Mouse (Mus musculus): ENCODE data around the gene Rcor1. TPM values are rescaled to one million over a fixed set of nuclear protein-coding genes. Genes with fewer than 3 reads are reported as not detected.

The Rcor1 gene
- polyA plus RNA-seq, 1 experiment from 2014 or later = 8.0 TPM

GRCm38 (mm10) chr12:111143509-111144063, 104.4 kb downstream of the Rcor1 start:
- ATAC-seq = peak; percentile 57
- H3K4me3 ChIP-seq = 0 out of 2 replicates have a peak overlapping the region, but pooled peaks have one; percentile 3
- 51% methylated on average over 16 of the region's 16 CpGs for WGBS

GRCm38 (mm10) chr12:111144598-111144997, 105.4 kb downstream of the Rcor1 start:
- no peaks in the 10 kb centered on the region for H3K36me3 ChIP-seq (ENCODE audit: poor library complexity, severe bottlenecking)
- H3K4me3 ChIP-seq = no peak overlapping the region
- H3K9ac ChIP-seq = no peak overlapping the region
- 100% methylated on average over 2 of the region's 2 CpGs for WGBS
- H3K27me3 ChIP-seq = no peaks in the 10 kb centered on the region
- ATAC-seq = no peak
- no peak overlapping the region for H3K4me2 ChIP-seq
- peaks cover 32% of the 10 kb centered on the region for H3K4me1 ChIP-seq
- no peaks in the 10 kb centered on the region for H3K9me3 ChIP-seq (replicated peaks)
- H3K27ac ChIP-seq = 0 out of 2 replicates have a peak overlapping the region, but pooled peaks have one; percentile 11

More at GRCm38 (mm10) chr12:111143509-111144063, 104.4 kb downstream of the Rcor1 start:
- Histone ChIP-seq H3K4me2 (peak overlapping the region; percentile 48), H3K27me3 (no peaks in the 10 kb centered on the region), H3K4me1 (peaks cover 32% of the 10 kb centered on the region), H3K9ac (peak overlapping the region; percentile 47), H3K36me3 (ENCODE audit: poor library complexity, severe bottlenecking) (no peaks in the 10 kb centered on the region), H3K27ac (peak overlapping the region; percentile 90), H3K9me3 (replicated peaks) (no peaks in the 10 kb centered on the region)

- Histone ChIP-seq H3K4me3 (no peak overlapping the region), H3K4me2 (no peak overlapping the region), H3K27me3 (no peaks in the 10 kb centered on the region), H3K36me3 (ENCODE audit: poor library complexity, severe bottlenecking) (no peaks in the 10 kb centered on the region), H3K4me1 (peaks cover 32% of the 10 kb centered on the region), H3K9me3 (replicated peaks) (no peaks in the 10 kb centered on the region), H3K9ac (no peak overlapping the region), H3K27ac (peak overlapping the region; percentile 11)
- 46% methylated on average over 9 of the region's 9 CpGs for WGBS
- ATAC-seq = peak; percentile 33; the same call in 1 of the 2 replicates
Observed at GRCm38 (mm10) chr12:111145269-111145668, 106.1 kb downstream of the Rcor1 start.

- H3K4me3 ChIP-seq = no peak overlapping the region
- no peaks in the 10 kb centered on the region for H3K36me3 ChIP-seq (ENCODE audit: poor library complexity, severe bottlenecking)
- ATAC-seq = no peak
- 75% methylated on average over 17 of the region's 17 CpGs for WGBS
- H3K4me2 ChIP-seq = no peak overlapping the region
- no peaks in the 10 kb centered on the region for H3K9me3 ChIP-seq (replicated peaks)
- H3K4me1 ChIP-seq = peaks cover 21% of the 10 kb centered on the region
- H3K9ac ChIP-seq = no peak overlapping the region
- no peak overlapping the region for H3K27ac ChIP-seq
- no peaks in the 10 kb centered on the region for H3K27me3 ChIP-seq
Observed at GRCm38 (mm10) chr12:111149495-111150235, 110.5 kb downstream of the Rcor1 start.

- WGBS = 9% methylated on average over 6 of the region's 6 CpGs
- no peaks in the 10 kb centered on the region for H3K27me3 ChIP-seq
- H3K9ac ChIP-seq = no peak overlapping the region
- H3K9me3 ChIP-seq (replicated peaks) = no peaks in the 10 kb centered on the region
- no peaks in the 10 kb centered on the region for H3K36me3 ChIP-seq (ENCODE audit: poor library complexity, severe bottlenecking)
- no peak for ATAC-seq
- no peak overlapping the region for H3K4me3 ChIP-seq
- no peak overlapping the region for H3K4me2 ChIP-seq
- H3K27ac ChIP-seq = no peak overlapping the region
- peaks cover 16% of the 10 kb centered on the region for H3K4me1 ChIP-seq
Observed at GRCm38 (mm10) chr12:111150236-111150596, 111.1 kb downstream of the Rcor1 start.

- Histone ChIP-seq H3K27ac (no peak overlapping the region), H3K4me1 (peaks cover 8% of the 10 kb centered on the region), H3K4me2 (no peak overlapping the region), H3K4me3 (no peak overlapping the region), H3K36me3 (ENCODE audit: poor library complexity, severe bottlenecking) (no peaks in the 10 kb centered on the region), H3K9me3 (replicated peaks) (no peaks in the 10 kb centered on the region), H3K27me3 (no peaks in the 10 kb centered on the region), H3K9ac (no peak overlapping the region)
- WGBS = 92% methylated on average over 5 of the region's 5 CpGs
- no peak for ATAC-seq
Observed at GRCm38 (mm10) chr12:111151422-111152156, 112.4 kb downstream of the Rcor1 start.

GRCm38 (mm10) chr12:111152579-111152978, 113.4 kb downstream of the Rcor1 start:
- Histone ChIP-seq H3K27ac (no peak overlapping the region), H3K4me3 (no peak overlapping the region), H3K4me2 (no peak overlapping the region), H3K4me1 (peaks cover 8% of the 10 kb centered on the region), H3K27me3 (no peaks in the 10 kb centered on the region), H3K9me3 (replicated peaks) (no peaks in the 10 kb centered on the region), H3K36me3 (ENCODE audit: poor library complexity, severe bottlenecking) (no peaks in the 10 kb centered on the region), H3K9ac (no peak overlapping the region)
- ATAC-seq = no peak
- WGBS = 89% methylated on average over 6 of the region's 6 CpGs

- Histone ChIP-seq H3K4me2 (no peak overlapping the region), H3K9me3 (replicated peaks) (no peaks in the 10 kb centered on the region), H3K4me3 (no peak overlapping the region), H3K9ac (no peak overlapping the region), H3K27me3 (no peaks in the 10 kb centered on the region), H3K36me3 (ENCODE audit: poor library complexity, severe bottlenecking) (no peaks in the 10 kb centered on the region), H3K4me1 (peaks cover 8% of the 10 kb centered on the region), H3K27ac (peak overlapping the region; percentile 46)
- no peak for ATAC-seq
- 63% methylated on average over 7 of the region's 7 CpGs for WGBS
Observed at GRCm38 (mm10) chr12:111152981-111153710, 114.0 kb downstream of the Rcor1 start.

GRCm38 (mm10) chr12:111153946-111154345, 114.8 kb downstream of the Rcor1 start:
- Histone ChIP-seq H3K4me3 (no peak overlapping the region), H3K36me3 (ENCODE audit: poor library complexity, severe bottlenecking) (no peaks in the 10 kb centered on the region), H3K4me2 (no peak overlapping the region), H3K27me3 (no peaks in the 10 kb centered on the region), H3K4me1 (peaks cover 8% of the 10 kb centered on the region), H3K9ac (no peak overlapping the region), H3K9me3 (replicated peaks) (no peaks in the 10 kb centered on the region), H3K27ac (no peak overlapping the region)
- ATAC-seq = no peak
- 71% methylated on average over 5 of the region's 5 CpGs for WGBS

GRCm38 (mm10) chr12:111154641-111155040, 115.5 kb downstream of the Rcor1 start:
- no peak overlapping the region for H3K27ac ChIP-seq
- no peak overlapping the region for H3K9ac ChIP-seq
- no peaks in the 10 kb centered on the region for H3K9me3 ChIP-seq (replicated peaks)
- peaks cover 8% of the 10 kb centered on the region for H3K4me1 ChIP-seq
- WGBS = 91% methylated on average over 6 of the region's 6 CpGs
- no peaks in the 10 kb centered on the region for H3K36me3 ChIP-seq (ENCODE audit: poor library complexity, severe bottlenecking)
- H3K4me2 ChIP-seq = no peak overlapping the region
- H3K27me3 ChIP-seq = no peaks in the 10 kb centered on the region
- H3K4me3 ChIP-seq = no peak overlapping the region
- ATAC-seq = no peak

- ATAC-seq = no peak
- H3K4me2 ChIP-seq = no peak overlapping the region
- no peak overlapping the region for H3K27ac ChIP-seq
- WGBS = 95% methylated on average over 1 of the region's 1 CpGs
- no peaks in the 10 kb centered on the region for H3K9me3 ChIP-seq (replicated peaks)
- H3K4me1 ChIP-seq = peaks cover 8% of the 10 kb centered on the region
- no peaks in the 10 kb centered on the region for H3K27me3 ChIP-seq
- no peaks in the 10 kb centered on the region for H3K36me3 ChIP-seq (ENCODE audit: poor library complexity, severe bottlenecking)
- H3K4me3 ChIP-seq = no peak overlapping the region
- H3K9ac ChIP-seq = no peak overlapping the region
Observed at GRCm38 (mm10) chr12:111155756-111156155, 116.6 kb downstream of the Rcor1 start.

All from forebrain, embryonic 13.5 days (tissue).